Mouse (Mus musculus) ES-E14 (cell line): ENCODE results near the gene Rhoc.

Experiments used
- MAFK ChIP-seq: IDR thresholded peaks from 2 replicates; pipeline ENCODE4 v1.6.1; 2014; ENCODE audit warnings: mild to moderate bottlenecking, low read depth, low read length, inconsistent platforms; ENCODE audit not compliant: insufficient read depth
- ZC3H11A ChIP-seq: IDR thresholded peaks from 2 replicates; pipeline ENCODE4 v1.6.1; 2012; ENCODE audit warnings: low read depth, mild to moderate bottlenecking, inconsistent platforms, low read length, borderline replicate concordance
- ZNF384 ChIP-seq: IDR thresholded peaks from 2 replicates; pipeline ENCODE4 v1.6.1; 2012; ENCODE audit warnings: low read depth, low read length, inconsistent platforms

GRCm38 (mm10) chr3:104801481-104801880, 13.3 kb downstream of the Rhoc start:
- TF ChIP-seq MAFK: no peak
- no peak for TF ChIP-seq ZC3H11A
- TF ChIP-seq ZNF384: no peak
